10 mouse cellular contexts compared by ENCODE assay signal in the genomic region with DNA sequence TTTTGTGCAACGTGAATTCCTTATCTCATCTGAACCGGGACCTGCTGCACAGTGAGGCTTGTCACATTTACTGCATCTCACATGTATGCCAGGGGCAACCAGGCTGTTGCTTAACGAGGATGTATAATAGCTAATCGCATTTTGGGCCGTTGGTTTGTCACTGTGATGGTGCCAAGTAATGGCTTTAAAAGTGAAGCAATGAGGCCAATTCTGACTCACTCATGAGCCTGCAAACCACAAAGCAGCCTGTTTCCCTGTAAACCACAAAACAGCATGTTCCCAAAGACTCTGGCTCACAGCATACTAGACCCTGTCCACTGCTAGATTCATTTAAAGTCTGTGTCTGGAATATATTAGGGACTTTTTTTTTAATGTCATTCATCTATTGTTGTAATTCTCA.
A peak's percentile ranks its signal among the peaks of the same experiment; 100 is the strongest.
DNase-seq lines count a peak whose midpoint lies in the region; TF ChIP-seq lines count a peak whose summit lies in the region.
"Had no signal": no experiment of that assay in that cellular context is flagged by ENCODE, and none has a peak within 500 bp of the region (broad histone marks: within the 10 kb centered on the region; RNA-seq: fewer than 3 reads in every experiment).

No protein-coding gene starts in this region.

- peak; percentile 29 for DNase-seq in gastrocnemius, adult 2 months
- no peak for DNase-seq in gastrocnemius, postnatal 4 days (ENCODE audit: low spot score in 2 of 2)
- DNase-seq in urinary bladder, postnatal 14 days (ENCODE audit: low spot score): peak; percentile 19
- DNase-seq in urinary bladder, postnatal 10 days (ENCODE audit: low spot score): no peak
- peak; percentile 26 to 43 for DNase-seq in layer of hippocampus, adult 2 months (ENCODE audit: low spot score in 2 of 2)
- DNase-seq in skeletal muscle tissue, adult 2 months (ENCODE audit: low read depth, low spot score): peak; percentile 72
- no peak for DNase-seq in spleen, postnatal 4 days (ENCODE audit: low spot score in 2 of 2)
- DNase-seq in thymus, postnatal 36 days: no peak
- DNase-seq: liver, embryonic 13.5 days had no signal

- no peak for TF ChIP-seq CTCF in gastrocnemius, adult 2 months (IDR thresholded peaks at IDR 0.05)
- no peak for TF ChIP-seq CTCF in layer of hippocampus, adult 2 months (conservative IDR thresholded peaks at IDR 0.05)

- intact Hi-C loops in gastrocnemius, adult 2 months (cut with DNase I): no loop called here

- no peak overlapping the region for H3K4me3 ChIP-seq in gastrocnemius, adult 2 months
- H3K4me3 ChIP-seq in layer of hippocampus, adult 2 months: no peak overlapping the region
- H3K4me3 ChIP-seq: erythroblast, embryonic 14.5 days; liver, embryonic 13.5 days had no signal

- peak overlapping the region; percentile 40; the same call in 1 of the 2 replicates for H3K27ac ChIP-seq in gastrocnemius, adult 2 months
- peak overlapping the region; percentile 55 for H3K27ac ChIP-seq in layer of hippocampus, adult 2 months
- H3K27ac ChIP-seq: liver, embryonic 13.5 days had no signal

Comparison
In these comparisons a context has a peak if more than half of its experiments do, and no peak if none do; other contexts are left out.
1. DNase-seq: peak in gastrocnemius, adult 2 months (single experiment), urinary bladder, postnatal 14 days (single experiment), layer of hippocampus, adult 2 months (2 of 2) and skeletal muscle tissue, adult 2 months (single experiment); none in gastrocnemius, postnatal 4 days (0 of 2), urinary bladder, postnatal 10 days (single experiment), spleen, postnatal 4 days (0 of 2) and thymus, postnatal 36 days (0 of 2).